ENCODE assay signal across 22 mouse cellular contexts in genomic region chr7:111016921-111017320, GRCm38 (mm10).
"Had no signal": no experiment of that assay in that cellular context is flagged by ENCODE, and none has a peak within 500 bp of the region (broad histone marks: within the 10 kb centered on the region; RNA-seq: fewer than 3 reads in every experiment).

No protein-coding gene starts in this region.

- H3K4me3 ChIP-seq: limb, embryonic 10.5 days; limb, embryonic 13.5 days; liver, embryonic 12.5 days; liver, embryonic 15.5 days; lung, embryonic 15.5 days; megakaryocyte, embryonic 14.5 days; midbrain, embryonic 10.5 days; midbrain, embryonic 13.5 days; myocyte; neural tube, embryonic 13.5 days had no signal

- H3K36me3 ChIP-seq: limb, embryonic 10.5 days; limb, embryonic 13.5 days; liver, embryonic 12.5 days; liver, embryonic 15.5 days; lung, embryonic 15.5 days; midbrain, embryonic 10.5 days; midbrain, embryonic 13.5 days; neural tube, embryonic 13.5 days had no signal

- H3K4me1 ChIP-seq: limb, embryonic 10.5 days; limb, embryonic 13.5 days; midbrain, embryonic 10.5 days; midbrain, embryonic 13.5 days; neural tube, embryonic 13.5 days had no signal

- H3K27ac ChIP-seq: kidney, postnatal 0 days; limb, embryonic 10.5 days; limb, embryonic 13.5 days; liver, embryonic 12.5 days; liver, embryonic 15.5 days; lung, embryonic 15.5 days; midbrain, embryonic 10.5 days; midbrain, embryonic 13.5 days; neural tube, embryonic 13.5 days; stomach, postnatal 0 days had no signal

- DNase-seq: kidney, adult 2 months; kidney, postnatal 25 days; layer of hippocampus, postnatal 36 days; liver; lung, adult 18-20 months; lung, postnatal 10 days; lung, postnatal 36 days; retina, postnatal 1 day; right cerebral cortex, postnatal 4 days; thymus, postnatal 25 days had no signal

- H3K27me3 ChIP-seq: limb, embryonic 13.5 days; megakaryocyte, embryonic 14.5 days; midbrain, embryonic 13.5 days; neural tube, embryonic 13.5 days had no signal

- H3K9me3 ChIP-seq: limb, embryonic 10.5 days; limb, embryonic 13.5 days; liver, embryonic 12.5 days; liver, embryonic 15.5 days; lung, embryonic 15.5 days; megakaryocyte, embryonic 14.5 days; midbrain, embryonic 10.5 days; midbrain, embryonic 13.5 days; neural tube, embryonic 13.5 days had no signal
